Mouse (Mus musculus): ENCODE results near the gene Shisal2a.

- no peak for TF ChIP-seq CTCF (IDR thresholded peaks at IDR 0.05; ENCODE audit: low read depth)
- TF ChIP-seq EP300 (IDR thresholded peaks at IDR 0.05; ENCODE audit: low read depth), result no peak
Observed at GRCm38 (mm10) chr4:108357458-108357857, 25.7 kb downstream of the Shisal2a start.

Data from liver, embryonic 14.5 days (tissue).